Comparison of ENCODE assay signal across 8 mouse cellular contexts in the genomic region with DNA sequence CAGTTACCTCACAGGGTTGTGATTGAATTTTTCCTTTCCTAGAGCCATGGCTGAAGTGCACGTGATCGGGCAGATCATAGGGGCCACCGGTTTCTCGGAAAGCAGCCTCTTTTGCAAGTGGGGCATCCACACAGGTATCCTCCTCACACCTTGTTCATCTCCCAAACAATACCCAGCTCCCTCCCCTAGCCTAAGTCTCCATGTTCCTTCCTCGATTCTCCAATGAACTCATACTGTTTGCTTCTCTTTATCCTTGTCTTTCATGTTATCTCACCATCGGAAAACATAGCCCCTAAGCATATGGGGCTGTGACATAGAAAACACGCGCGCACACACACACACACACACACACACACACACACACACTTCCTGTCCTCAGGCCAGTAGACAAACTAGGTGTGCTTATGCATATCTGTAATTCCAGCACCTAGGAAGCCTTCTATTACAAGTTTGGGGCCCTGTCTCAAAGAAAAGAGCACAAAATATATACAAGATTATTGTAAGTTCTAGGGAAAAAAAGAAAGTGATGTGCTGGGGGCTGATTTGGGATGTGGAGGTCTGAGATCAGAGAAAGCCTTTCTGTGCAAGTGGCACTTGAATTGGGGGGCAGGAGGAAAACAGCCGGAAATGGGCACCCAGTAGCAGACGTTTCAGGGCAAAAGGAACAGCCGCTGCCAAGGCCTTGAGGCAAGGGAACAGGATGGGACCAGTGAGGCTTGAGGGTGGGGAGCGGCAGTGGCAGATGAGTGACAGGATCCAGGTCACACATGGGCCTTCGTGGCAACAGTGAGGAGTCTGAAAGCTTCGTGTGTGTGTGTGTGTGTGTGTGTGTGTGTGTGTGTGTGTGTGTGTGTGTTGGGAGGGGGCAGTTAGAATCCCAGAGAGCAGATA. TPM values are rescaled to one million over a fixed set of nuclear protein-coding genes. Genes with fewer than 3 reads are reported as not detected.
DNase-seq lines count a peak whose midpoint lies in the region; ATAC-seq lines count a peak whose summit lies in the region.

No protein-coding gene starts in this region.

- peaks cover 33% of the 10 kb centered on the region for H3K4me1 ChIP-seq in kidney, embryonic 15.5 days
- no peaks in the 10 kb centered on the region for H3K4me1 ChIP-seq in embryonic facial prominence, embryonic 11.5 days (ENCODE audit: control insufficient read depth, insufficient read depth, low read length)
- peaks cover 12% of the 10 kb centered on the region for H3K4me1 ChIP-seq in limb, embryonic 12.5 days (replicated peaks)

- H3K27me3 ChIP-seq in kidney, embryonic 15.5 days: peaks cover 19% of the 10 kb centered on the region
- peaks cover 4% of the 10 kb centered on the region for H3K27me3 ChIP-seq in embryonic facial prominence, embryonic 11.5 days (ENCODE audit: control insufficient read depth, insufficient read depth, low read length)
- H3K27me3 ChIP-seq in limb, embryonic 12.5 days: peaks cover 41% of the 10 kb centered on the region
- no peaks in the 10 kb centered on the region for H3K27me3 ChIP-seq in splenic B cell, adult 2 months (ENCODE audit: control insufficient read depth, insufficient read depth, low read length, poor library complexity, severe bottlenecking)

- H3K4me3 ChIP-seq in kidney, embryonic 15.5 days (replicated peaks): peak overlapping the region; percentile 82
- H3K4me3 ChIP-seq in embryonic facial prominence, embryonic 11.5 days (ENCODE audit: low read depth, low read length): peak overlapping the region; percentile 60
- peak overlapping the region; percentile 61 for H3K4me3 ChIP-seq in limb, embryonic 12.5 days (replicated peaks)

- H3K36me3 ChIP-seq in kidney, embryonic 15.5 days: no peaks in the 10 kb centered on the region
- H3K36me3 ChIP-seq in embryonic facial prominence, embryonic 11.5 days (replicated peaks; ENCODE audit: control insufficient read depth, insufficient read depth, low read depth, low read length): no peaks in the 10 kb centered on the region
- H3K36me3 ChIP-seq in limb, embryonic 12.5 days: no peaks in the 10 kb centered on the region
- no peaks in the 10 kb centered on the region; the same call in 1 of the 2 replicates for H3K36me3 ChIP-seq in splenic B cell, adult 2 months (ENCODE audit: control insufficient read depth, insufficient read depth, low read length, poor library complexity, severe bottlenecking)

- WGBS in kidney, embryonic 15.5 days: 58% methylated on average over 15 of the region's 15 CpGs
- 58% methylated on average over 15 of the region's 15 CpGs for WGBS in embryonic facial prominence, embryonic 11.5 days
- WGBS in limb, embryonic 12.5 days: 65% methylated on average over 15 of the region's 15 CpGs

- H3K9ac ChIP-seq in kidney, embryonic 15.5 days: no peak overlapping the region
- H3K9ac ChIP-seq in embryonic facial prominence, embryonic 11.5 days (replicated peaks; ENCODE audit: low read length): no peak overlapping the region
- no peak overlapping the region for H3K9ac ChIP-seq in limb, embryonic 12.5 days (replicated peaks)

- no peak overlapping the region for H3K27ac ChIP-seq in kidney, embryonic 15.5 days
- H3K27ac ChIP-seq in embryonic facial prominence, embryonic 11.5 days (replicated peaks; ENCODE audit: low read depth, low read length): no peak overlapping the region
- no peak overlapping the region for H3K27ac ChIP-seq in limb, embryonic 12.5 days

- H3K9me3 ChIP-seq in kidney, embryonic 15.5 days (replicated peaks): no peaks in the 10 kb centered on the region
- H3K9me3 ChIP-seq in embryonic facial prominence, embryonic 11.5 days (replicated peaks; ENCODE audit: control insufficient read depth, low read length): no peaks in the 10 kb centered on the region
- H3K9me3 ChIP-seq in limb, embryonic 12.5 days: no peaks in the 10 kb centered on the region

- no peak for DNase-seq in kidney, adult 11 months
- no peak for DNase-seq in embryonic facial prominence, embryonic 11.5 days (ENCODE audit: low spot score)
- DNase-seq in splenic B cell, adult 2 months (ENCODE audit: low read depth, low spot score): peak; percentile 58
- DNase-seq in urinary bladder, postnatal 4 days (ENCODE audit: low spot score in 2 of 2): no peak
- DNase-seq in layer of hippocampus, adult 18-20 months (ENCODE audit: low spot score in 2 of 2): no peak

- no peak; the same call in 1 of the 2 replicates for ATAC-seq in kidney, embryonic 15.5 days (replicated peaks; ENCODE audit: low FRiP score)
- no peak for ATAC-seq in embryonic facial prominence, embryonic 11.5 days (replicated peaks; ENCODE audit: insufficient number of reproducible peaks, low FRiP score, low TSS enrichment, low read depth)
- no peak for ATAC-seq in limb, embryonic 12.5 days (ENCODE audit: insufficient number of reproducible peaks, insufficient read depth, low FRiP score, low TSS enrichment, low read depth)
- ATAC-seq in activated CD4-positive, CD25-positive, alpha-beta regulatory T cell, adult 4 months: no peak

- peak overlapping the region; percentile 71 for H3K4me2 ChIP-seq in kidney, embryonic 15.5 days
- H3K4me2 ChIP-seq in embryonic facial prominence, embryonic 11.5 days (ENCODE audit: low read depth, low read length): no peak overlapping the region; the same call in 1 of the 2 replicates
- peak overlapping the region; percentile 59 for H3K4me2 ChIP-seq in limb, embryonic 12.5 days

RNA-seq across cellular contexts. Expression of a gene that starts 1.0 kb away (rescaled TPM):
- 28.4 and 32.3 TPM in 2 replicates for polyA plus RNA-seq in kidney, embryonic 15.5 days (2015; fragmentation: Nextera tagmentation; extraction: Ambion mirVana)
- 29.4 and 29.7 TPM in 2 replicates for polyA plus RNA-seq in embryonic facial prominence, embryonic 11.5 days (2014; fragmentation: Nextera tagmentation; extraction: Ambion mirVana)
- 30.4 and 30.5 TPM in 2 replicates for polyA plus RNA-seq in limb, embryonic 12.5 days (2016; fragmentation: Nextera tagmentation; extraction: Ambion mirVana)
- polyA plus RNA-seq in activated CD4-positive, CD25-positive, alpha-beta regulatory T cell, adult 4 months (2017; shearing (Covaris generic)): 10 to 100 TPM; 54.0 to 70.8 TPM
- total RNA-seq in layer of hippocampus, adult 18-20 months (2021): 10 to 100 TPM; 22.2 to 26.3 TPM

RNA-seq across cellular contexts. Expression of a gene that starts 5.2 kb away (rescaled TPM):
- 3.0 and 3.1 TPM in 2 replicates for polyA plus RNA-seq in kidney, embryonic 15.5 days (2015; fragmentation: Nextera tagmentation; extraction: Ambion mirVana)
- 1.1 and 1.5 TPM in 2 replicates for polyA plus RNA-seq in embryonic facial prominence, embryonic 11.5 days (2014; fragmentation: Nextera tagmentation; extraction: Ambion mirVana)
- polyA plus RNA-seq in limb, embryonic 12.5 days (2016; fragmentation: Nextera tagmentation; extraction: Ambion mirVana): 1.6 and 2.2 TPM in 2 replicates
- 1 to 10 TPM; 4.7 to 8.6 TPM for polyA plus RNA-seq in activated CD4-positive, CD25-positive, alpha-beta regulatory T cell, adult 4 months (2017; shearing (Covaris generic))
- total RNA-seq in layer of hippocampus, adult 18-20 months (2021): 1 to 10 TPM; 6.5 to 7.7 TPM

RNA-seq across cellular contexts. Expression of a gene that starts 6.6 kb away (rescaled TPM):
- 2.4 and 2.8 TPM in 2 replicates for polyA plus RNA-seq in kidney, embryonic 15.5 days (2015; fragmentation: Nextera tagmentation; extraction: Ambion mirVana)
- polyA plus RNA-seq in embryonic facial prominence, embryonic 11.5 days (2014; fragmentation: Nextera tagmentation; extraction: Ambion mirVana): 0.70 and 1.0 TPM in 2 replicates
- 2.7 and 3.1 TPM in 2 replicates for polyA plus RNA-seq in limb, embryonic 12.5 days (2016; fragmentation: Nextera tagmentation; extraction: Ambion mirVana)
- polyA plus RNA-seq in activated CD4-positive, CD25-positive, alpha-beta regulatory T cell, adult 4 months (2017; shearing (Covaris generic)): 10 to 100 TPM; 10.4 to 11.6 TPM
- total RNA-seq in layer of hippocampus, adult 18-20 months (2021): 10 to 100 TPM in 1 of 2 experiments, 1 to 10 TPM in 1; 8.4 to 10.9 TPM

RNA-seq across cellular contexts. Expression of a gene that starts 22.6 kb away (rescaled TPM):
- 81.2 and 87.5 TPM in 2 replicates for polyA plus RNA-seq in kidney, embryonic 15.5 days (2015; fragmentation: Nextera tagmentation; extraction: Ambion mirVana)
- 63.1 and 69.5 TPM in 2 replicates for polyA plus RNA-seq in embryonic facial prominence, embryonic 11.5 days (2014; fragmentation: Nextera tagmentation; extraction: Ambion mirVana)
- polyA plus RNA-seq in limb, embryonic 12.5 days (2016; fragmentation: Nextera tagmentation; extraction: Ambion mirVana): 74.1 and 74.2 TPM in 2 replicates
- 100 to 1,000 TPM in 1 of 2 experiments, 10 to 100 TPM in 1; 94.5 to 110 TPM for polyA plus RNA-seq in activated CD4-positive, CD25-positive, alpha-beta regulatory T cell, adult 4 months (2017; shearing (Covaris generic))
- 10 to 100 TPM; 25.8 to 30.4 TPM for total RNA-seq in layer of hippocampus, adult 18-20 months (2021)

RNA-seq across cellular contexts. Expression of a gene that starts 22.8 kb away (rescaled TPM):
- polyA plus RNA-seq in kidney, embryonic 15.5 days (2015; fragmentation: Nextera tagmentation; extraction: Ambion mirVana): 65.2 and 70.1 TPM in 2 replicates
- 45.1 and 55.4 TPM in 2 replicates for polyA plus RNA-seq in embryonic facial prominence, embryonic 11.5 days (2014; fragmentation: Nextera tagmentation; extraction: Ambion mirVana)
- 57.5 and 61.3 TPM in 2 replicates for polyA plus RNA-seq in limb, embryonic 12.5 days (2016; fragmentation: Nextera tagmentation; extraction: Ambion mirVana)
- 10 to 100 TPM; 15.3 to 15.8 TPM for polyA plus RNA-seq in activated CD4-positive, CD25-positive, alpha-beta regulatory T cell, adult 4 months (2017; shearing (Covaris generic))
- 10 to 100 TPM; 37.0 to 41.2 TPM for total RNA-seq in layer of hippocampus, adult 18-20 months (2021)
